Mouse (Mus musculus): ENCODE measurements around the gene Bgn. TPM values are rescaled to one million over a fixed set of nuclear protein-coding genes. Genes with fewer than 3 reads are reported as not detected.
"Not testable (repeated sequence)": the region's sequence is repeated elsewhere in the genome, so short reads cannot be mapped to it uniquely, and the experiment has no call there.

Gene Bgn
- polyA plus RNA-seq, 1 experiment from 2014 or later = 52.7 TPM

GRCm38 (mm10) chrX:73475658-73476256 is 7.6 kb upstream of the Bgn start:
- no peaks in the 10 kb centered on the region for H3K9me3 ChIP-seq
- WGBS = 90% methylated on average over 1 of the region's 1 CpGs
- H3K4me2 ChIP-seq (replicated peaks) = no peak overlapping the region
- H3K27ac ChIP-seq = 0 out of 2 replicates have a peak overlapping the region, but pooled peaks have one; percentile 54
- H3K4me1 ChIP-seq (replicated peaks) = no peaks in the 10 kb centered on the region
- no peak for ATAC-seq
- H3K9ac ChIP-seq = no peak overlapping the region
- no peaks in the 10 kb centered on the region for H3K36me3 ChIP-seq
- no peak overlapping the region for H3K4me3 ChIP-seq (replicated peaks)
- no peaks in the 10 kb centered on the region for H3K27me3 ChIP-seq (replicated peaks)

GRCm38 (mm10) chrX:73476621-73477020 is 6.8 kb upstream of the Bgn start:
- 46% methylated on average over 2 of the region's 2 CpGs for WGBS
- Histone ChIP-seq H3K4me1 (replicated peaks) (no peaks in the 10 kb centered on the region), H3K36me3 (no peaks in the 10 kb centered on the region), H3K4me2 (replicated peaks) (no peak overlapping the region), H3K9me3 (no peaks in the 10 kb centered on the region), H3K9ac (no peak overlapping the region), H3K27me3 (replicated peaks) (no peaks in the 10 kb centered on the region), H3K4me3 (replicated peaks) (no peak overlapping the region), H3K27ac (no peak overlapping the region)
- ATAC-seq = peak; percentile 66

GRCm38 (mm10) chrX:73477500-73477899 is 5.9 kb upstream of the Bgn start:
- no peak overlapping the region for H3K9ac ChIP-seq
- H3K27ac ChIP-seq = no peak overlapping the region
- no peaks in the 10 kb centered on the region for H3K27me3 ChIP-seq (replicated peaks)
- no peaks in the 10 kb centered on the region for H3K9me3 ChIP-seq
- 79% methylated on average over 2 of the region's 2 CpGs for WGBS
- no peak overlapping the region for H3K4me2 ChIP-seq (replicated peaks)
- H3K4me3 ChIP-seq (replicated peaks) = no peak overlapping the region
- no peak for ATAC-seq
- H3K36me3 ChIP-seq = no peaks in the 10 kb centered on the region
- no peaks in the 10 kb centered on the region for H3K4me1 ChIP-seq (replicated peaks)

- Histone ChIP-seq H3K9me3 (no peaks in the 10 kb centered on the region), H3K36me3 (no peaks in the 10 kb centered on the region), H3K27ac (peak overlapping the region; percentile 44; the same call in 1 of the 2 replicates), H3K4me3 (replicated peaks) (no peak overlapping the region), H3K4me2 (replicated peaks) (no peak overlapping the region), H3K4me1 (replicated peaks) (no peaks in the 10 kb centered on the region), H3K9ac (no peak overlapping the region), H3K27me3 (replicated peaks) (no peaks in the 10 kb centered on the region; the same call in 1 of the 2 replicates)
- ATAC-seq = no peak
Measured at GRCm38 (mm10) chrX:73479656-73480055, 3.7 kb upstream of the Bgn start.

- Histone ChIP-seq H3K4me1 (replicated peaks) (no peaks in the 10 kb centered on the region), H3K9me3 (no peaks in the 10 kb centered on the region), H3K4me3 (replicated peaks) (no peak overlapping the region), H3K4me2 (replicated peaks) (no peak overlapping the region), H3K36me3 (no peaks in the 10 kb centered on the region), H3K27me3 (replicated peaks) (no peaks in the 10 kb centered on the region; the same call in 1 of the 2 replicates), H3K9ac (no peak overlapping the region), H3K27ac (peak overlapping the region; percentile 44; the same call in 1 of the 2 replicates)
- 63% methylated on average over 2 of the region's 2 CpGs for WGBS
- peak; percentile 28; the same call in 1 of the 2 replicates for ATAC-seq
Measured at GRCm38 (mm10) chrX:73480334-73480733, 3.1 kb upstream of the Bgn start.

- Histone ChIP-seq H3K4me3 (replicated peaks) (peak overlapping the region; percentile 29; the same call in 1 of the 2 replicates), H3K27me3 (replicated peaks) (no peaks in the 10 kb centered on the region; the same call in 1 of the 2 replicates), H3K36me3 (no peaks in the 10 kb centered on the region), H3K27ac (0 out of 2 replicates have a peak overlapping the region, but pooled peaks have one; percentile 9), H3K9me3 (no peaks in the 10 kb centered on the region), H3K4me1 (replicated peaks) (no peaks in the 10 kb centered on the region), H3K9ac (no peak overlapping the region), H3K4me2 (replicated peaks) (peak overlapping the region; percentile 50)
- peak; percentile 34; the same call in 1 of the 2 replicates for ATAC-seq
- 43% methylated on average over 4 of the region's 4 CpGs for WGBS
Measured at GRCm38 (mm10) chrX:73482643-73483483, 539 bp upstream of the Bgn start.

GRCm38 (mm10) chrX:73484076-73484475 is 674 bp downstream of the Bgn start:
- WGBS = 63% methylated on average over 1 of the region's 1 CpGs
- H3K4me1 ChIP-seq (replicated peaks) = no peaks in the 10 kb centered on the region
- no peaks in the 10 kb centered on the region; the same call in 1 of the 2 replicates for H3K27me3 ChIP-seq (replicated peaks)
- peak overlapping the region; percentile 39; the same call in 1 of the 2 replicates for H3K9ac ChIP-seq
- ATAC-seq = no peak
- H3K4me3 ChIP-seq (replicated peaks) = peak overlapping the region; percentile 29
- H3K4me2 ChIP-seq (replicated peaks) = peak overlapping the region; percentile 50
- H3K9me3 ChIP-seq = no peaks in the 10 kb centered on the region
- H3K36me3 ChIP-seq = no peaks in the 10 kb centered on the region
- no peak overlapping the region for H3K27ac ChIP-seq

- Histone ChIP-seq H3K4me3 (replicated peaks) (no peak overlapping the region), H3K9ac (no peak overlapping the region), H3K4me2 (replicated peaks) (peak overlapping the region; percentile 50), H3K27me3 (replicated peaks) (peaks cover 2% of the 10 kb centered on the region; the same call in 1 of the 2 replicates), H3K9me3 (no peaks in the 10 kb centered on the region), H3K27ac (no peak overlapping the region), H3K4me1 (replicated peaks) (no peaks in the 10 kb centered on the region), H3K36me3 (no peaks in the 10 kb centered on the region)
- 93% methylated on average over 4 of the region's 4 CpGs for WGBS
- ATAC-seq = no peak
Measured at GRCm38 (mm10) chrX:73484870-73485269, 1.5 kb downstream of the Bgn start.

- Histone ChIP-seq H3K4me1 (replicated peaks) (no peaks in the 10 kb centered on the region), H3K9me3 (no peaks in the 10 kb centered on the region), H3K36me3 (no peaks in the 10 kb centered on the region), H3K4me2 (replicated peaks) (no peak overlapping the region), H3K27ac (no peak overlapping the region), H3K27me3 (replicated peaks) (peaks cover 2% of the 10 kb centered on the region; the same call in 1 of the 2 replicates), H3K9ac (no peak overlapping the region), H3K4me3 (replicated peaks) (no peak overlapping the region)
- 79% methylated on average over 5 of the region's 5 CpGs for WGBS
- ATAC-seq = no peak
Measured at GRCm38 (mm10) chrX:73486920-73487319, 3.5 kb downstream of the Bgn start.

- Histone ChIP-seq H3K36me3 (no peaks in the 10 kb centered on the region), H3K4me1 (replicated peaks) (no peaks in the 10 kb centered on the region), H3K4me3 (replicated peaks) (no peak overlapping the region), H3K9me3 (no peaks in the 10 kb centered on the region), H3K27ac (no peak overlapping the region), H3K27me3 (replicated peaks) (0 out of 2 replicates have a peak, but pooled peaks cover 2% of the 10 kb centered on the region), H3K4me2 (replicated peaks) (no peak overlapping the region), H3K9ac (no peak overlapping the region)
- ATAC-seq = no peak
- 63% methylated on average over 4 of the region's 4 CpGs for WGBS
Measured at GRCm38 (mm10) chrX:73490186-73490585, 6.8 kb downstream of the Bgn start.

- Histone ChIP-seq H3K4me1 (replicated peaks) (no peaks in the 10 kb centered on the region), H3K27me3 (replicated peaks) (0 out of 2 replicates have a peak, but pooled peaks cover 2% of the 10 kb centered on the region), H3K9ac (no peak overlapping the region), H3K4me3 (replicated peaks) (no peak overlapping the region), H3K9me3 (no peaks in the 10 kb centered on the region), H3K27ac (no peak overlapping the region), H3K4me2 (replicated peaks) (no peak overlapping the region), H3K36me3 (no peaks in the 10 kb centered on the region)
- ATAC-seq = no peak
- WGBS = 78% methylated on average over 3 of the region's 3 CpGs
Measured at GRCm38 (mm10) chrX:73490804-73491203, 7.4 kb downstream of the Bgn start.

- 6% methylated on average over 2 of the region's 2 CpGs for WGBS
Measured at GRCm38 (mm10) chrX:73493567-73493966, 10.2 kb downstream of the Bgn start.

More at GRCm38 (mm10) chrX:73493567-73493966, 10.2 kb downstream of the Bgn start:
- peak; percentile 65; the same call in 1 of the 2 replicates for ATAC-seq
- H3K27me3 ChIP-seq (replicated peaks); H3K9me3 ChIP-seq; H3K9ac ChIP-seq; H3K27ac ChIP-seq; H3K4me3 ChIP-seq (replicated peaks); H3K36me3 ChIP-seq; H3K4me1 ChIP-seq (replicated peaks); H3K4me2 ChIP-seq (replicated peaks): not testable (repeated sequence)
